Mouse (Mus musculus) lung, adult 2 months (tissue): ENCODE measurements around the gene Evx2. TPM values are rescaled to one million over a fixed set of nuclear protein-coding genes. Genes with fewer than 3 reads are reported as not detected.

Experiments used
- DNase-seq: peaks from one replicate; pipeline ENCODE4 v3.0.0; 2022
- H3K4me1 ChIP-seq: fragments of 200-500 bp; 2 replicates; pipeline ENCODE4 v1.6.1; 2011; ENCODE audit warnings: low read length; ENCODE audit not compliant: control insufficient read depth, insufficient read depth
- H3K4me3 ChIP-seq: fragments of 200-500 bp; replicated peaks from 2 replicates; pipeline ENCODE3; 2011; ENCODE audit warnings: low read depth, mild to moderate bottlenecking, control low read depth, low read length; ENCODE audit errors: extremely low read depth
- CTCF ChIP-seq: fragments of 200-500 bp; IDR thresholded peaks from 2 replicates; pipeline ENCODE4 v1.5.1; 2011; ENCODE audit warnings: mild to moderate bottlenecking, low read length, control low read depth; ENCODE audit not compliant: insufficient read depth
- POLR2A ChIP-seq: fragments of 200-500 bp; IDR thresholded peaks from 2 replicates; pipeline ENCODE4 v1.6.1; 2011; ENCODE audit warnings: low read depth, mild to moderate bottlenecking, control low read depth, low read length, borderline replicate concordance; ENCODE audit errors: extremely low read depth
- WGBS: fragments of 180-500 bp; shearing (Covaris S2); methylation state at CpG from one replicate; pipeline ENCODE4 v1.1.7; 2018; 5-methylcytosine and 5-hydroxymethylcytosine counted together
- polyA plus RNA-seq: library from polyadenylated mRNA; depleted of rRNA; stranded (reverse); fragments of >200 nt; gene quantifications from 2 replicates; pipeline ENCODE4 v1.2.3, GENCODE M21; 2012; rRNA removed

The Evx2 gene
- polyA plus RNA-seq, 1 experiment: not detected

DNA sequence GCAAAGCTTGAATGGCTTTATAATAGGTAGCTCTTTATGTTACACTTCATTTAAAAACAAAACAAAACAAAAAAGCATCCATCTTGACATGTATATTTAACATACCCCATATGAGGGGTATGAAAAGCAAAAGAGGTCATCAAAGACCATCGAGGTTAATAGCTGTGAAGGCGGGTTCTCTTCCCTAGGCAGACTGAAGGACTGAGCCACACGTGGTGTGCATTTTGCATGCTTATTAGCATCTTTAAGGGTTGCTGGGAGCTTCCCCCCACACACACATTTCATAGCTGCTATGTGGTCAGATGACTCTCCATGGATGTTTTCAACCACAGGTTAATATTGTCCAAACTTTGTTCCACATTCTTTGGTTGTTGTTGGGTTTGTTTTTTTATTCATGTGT is 55.3 kb downstream of the Evx2 start:
- Histone ChIP-seq H3K4me1 (no peaks in the 10 kb centered on the region), H3K4me3 (no peak overlapping the region)
- WGBS: 52% methylated on average over 3 of the region's 3 CpGs
- no peak for TF ChIP-seq POLR2A
- TF ChIP-seq CTCF: no peak
- no peak for DNase-seq

Other genes starting within 250 kb of the Evx2 start
- gene Lnpk, start 80.1 kb downstream of the Evx2 start, polyA plus RNA-seq: 5.5 and 6.2 TPM in 2 replicates
- 0.04 and 0.15 TPM in 2 replicates for gene Hoxd13, start 8.8 kb upstream of the Evx2 start, polyA plus RNA-seq
- gene Hoxd12, start 15.5 kb upstream of the Evx2 start, polyA plus RNA-seq: not detected in 2 replicates
- gene Hoxd11, start 20.0 kb upstream of the Evx2 start, polyA plus RNA-seq: 0.24 TPM in 1 of 2 replicates, not detected in the other
- not detected in 2 replicates for gene Hoxd10, start 32.4 kb upstream of the Evx2 start, polyA plus RNA-seq
- gene Hoxd9, start 38.2 kb upstream of the Evx2 start, polyA plus RNA-seq: 0.43 and 0.75 TPM in 2 replicates
- gene Hoxd8, start 45.1 kb upstream of the Evx2 start, polyA plus RNA-seq: 0.49 and 0.67 TPM in 2 replicates
- 0.09 TPM in 2 replicates for gene Hoxd3, start 52.4 kb upstream of the Evx2 start, polyA plus RNA-seq
- 0.63 and 1.4 TPM in 2 replicates for gene Hoxd4, start 52.4 kb upstream of the Evx2 start, polyA plus RNA-seq
- 0.14 and 0.18 TPM in 2 replicates for gene Gm28230, start 67.2 kb upstream of the Evx2 start, polyA plus RNA-seq
- gene Hoxd1, start 103.4 kb upstream of the Evx2 start, polyA plus RNA-seq: not detected in 2 replicates
- gene Mtx2, start 166.2 kb upstream of the Evx2 start, polyA plus RNA-seq: 31.3 and 37.6 TPM in 2 replicates